Mouse (Mus musculus) C2C12 (cell line): ENCODE measurements around the gene Zfhx3.

Experiments used
- CTCF ChIP-seq: IDR thresholded peaks from one replicate; pipeline ENCODE4 v1.5.1; 2011; ENCODE audit not compliant: control insufficient read depth, insufficient read depth, insufficient read length
- USF1 ChIP-seq: IDR thresholded peaks from one replicate; pipeline ENCODE4 v1.6.1; 2011; ENCODE audit warnings: low read depth, mild to moderate bottlenecking, control low read depth, moderate library complexity

GRCm38 (mm10) chr8:108305368-108305767 is 362.9 kb downstream of the Zfhx3 start:
- TF ChIP-seq USF1 (no peak), CTCF (no peak)
